Mouse (Mus musculus) bone marrow macrophage, adult 2 months (primary cell): Measurements from ENCODE around the gene Gm10322.

ENCODE experiments used
- CTCF ChIP-seq: IDR thresholded peaks from 2 replicates; pipeline ENCODE4 v1.5.1; 2012; ENCODE audit warnings: low read depth, mild to moderate bottlenecking, low read length, moderate library complexity
- POLR2A ChIP-seq: IDR thresholded peaks from 2 replicates; pipeline ENCODE4 v1.6.1; 2012; ENCODE audit warnings: mild to moderate bottlenecking, low read depth, low read length, borderline replicate concordance

- TF ChIP-seq CTCF, result no peak
- TF ChIP-seq POLR2A, result no peak
Observed at GRCm38 (mm10) chr10:59585621-59586020, 30.2 kb upstream of the Gm10322 start.
